Mouse (Mus musculus) midbrain, embryonic 14.5 days (tissue): ENCODE measurements at regions not wholly inside any gene's neighbourhood (a gene's known extent, or its start where the extent isn't known, plus 50 kb on each side); places are given as distances from the start of the nearest gene placed in this dataset.

Experiments
- ATAC-seq: fragments of 200-750 bp; cut with Nextera tagmentation; 2 replicates; pipeline ENCODE4 v1.8.0; 2017; ENCODE audit warnings: moderate number of reproducible peaks, moderate library complexity; ENCODE audit not compliant: low FRiP score, low TSS enrichment
- DNase-seq: peaks from one replicate; pipeline ENCODE4 v3.0.0-alpha.2; 2015
- H3K27ac ChIP-seq: fragments of 300-500 bp; sonication (generic); replicated peaks from 2 replicates; pipeline ENCODE4 v1.5.1; 2014; ENCODE audit warnings: mild to moderate bottlenecking, low read depth, low read length, moderate library complexity
- H3K27me3 ChIP-seq: fragments of 300-500 bp; sonication (generic); 2 replicates; pipeline ENCODE4 v1.6.1; 2014; ENCODE audit warnings: low read length, control low read depth, mixed read lengths; ENCODE audit not compliant: control insufficient read depth, insufficient read depth
- H3K36me3 ChIP-seq: fragments of 300-500 bp; sonication (generic); 2 replicates; pipeline ENCODE4 v1.6.1; 2014; ENCODE audit warnings: low read length, control low read depth; ENCODE audit not compliant: control insufficient read depth, insufficient read depth
- H3K4me1 ChIP-seq: fragments of 300-500 bp; sonication (generic); 2 replicates; pipeline ENCODE4 v1.6.1; 2014; ENCODE audit warnings: mild to moderate bottlenecking, antibody characterized with exemption, low read length, control low read depth; ENCODE audit not compliant: control insufficient read depth, insufficient read depth
- H3K4me2 ChIP-seq: fragments of 300-500 bp; sonication (generic); 2 replicates; pipeline ENCODE4 v1.6.1; 2014; ENCODE audit warnings: mild to moderate bottlenecking, low read length, moderate library complexity
- H3K4me3 ChIP-seq: fragments of 300-500 bp; sonication (generic); replicated peaks from 2 replicates; pipeline ENCODE4 v1.5.1; 2014; ENCODE audit warnings: low read depth, low read length
- H3K9ac ChIP-seq: fragments of 300-500 bp; sonication (generic); replicated peaks from 2 replicates; pipeline ENCODE4 v1.6.1; 2014; ENCODE audit warnings: mild to moderate bottlenecking, low read length, moderate library complexity
- H3K9me3 ChIP-seq: fragments of 300-500 bp; sonication (generic); 2 replicates; pipeline ENCODE4 v1.6.1; 2016; ENCODE audit warnings: low read length, control low read depth, mixed read lengths; ENCODE audit not compliant: control insufficient read depth
- WGBS: fragments of 180-500 bp; shearing (Covaris S2); extraction: QIAGEN DNeasy Blood & Tissue Kit; methylation state at CpG from one replicate; pipeline ENCODE4 v1.1.7; 2014; 5-methylcytosine and 5-hydroxymethylcytosine counted together

- H3K27ac ChIP-seq: no peak overlapping the region
- DNase-seq (peak; percentile 8), ATAC-seq (no peak)
- H3K36me3 ChIP-seq: no peaks in the 10 kb centered on the region
- no peaks in the 10 kb centered on the region for H3K4me1 ChIP-seq
- no peaks in the 10 kb centered on the region for H3K9me3 ChIP-seq
- no peak overlapping the region for H3K4me2 ChIP-seq
- no peak overlapping the region for H3K9ac ChIP-seq
- WGBS: 80% methylated on average over 13 of the region's 13 CpGs
- H3K4me3 ChIP-seq: no peak overlapping the region
- no peaks in the 10 kb centered on the region for H3K27me3 ChIP-seq
Observed at GRCm38 (mm10) chr3:75696117-75697077, 51.6 kb upstream of the Gm29133 start.
